Mouse (Mus musculus) hindbrain, postnatal 0 days (tissue): Measurements from ENCODE around the gene Pnkp. TPM values are rescaled to one million over a fixed set of nuclear protein-coding genes. Genes with fewer than 3 reads are reported as not detected.
A peak's percentile ranks its signal among the peaks of the same experiment; 100 is the strongest.

Experiments used
- ATAC-seq: fragments of 200-750 bp; cut with Nextera tagmentation; 2 replicates; pipeline ENCODE4 v1.8.0; 2017; ENCODE audit warnings: mild to moderate bottlenecking, moderate TSS enrichment, moderate library complexity
- DNase-seq: peaks from one replicate; pipeline ENCODE4 v3.0.0-alpha.2; 2015; ENCODE audit warnings: low spot score
- H3K27ac ChIP-seq: fragments of 300-500 bp; sonication (generic); 2 replicates; pipeline ENCODE4 v1.5.1; 2014; ENCODE audit warnings: mild to moderate bottlenecking
- H3K27me3 ChIP-seq: fragments of 300-500 bp; sonication (generic); 2 replicates; pipeline ENCODE4 v1.6.1; 2014; ENCODE audit warnings: low read length, mixed read lengths; ENCODE audit not compliant: insufficient read depth
- H3K36me3 ChIP-seq: fragments of 300-500 bp; sonication (generic); 2 replicates; pipeline ENCODE4 v1.6.1; 2014; ENCODE audit warnings: low read length, mixed read lengths; ENCODE audit not compliant: insufficient read depth
- H3K4me1 ChIP-seq: fragments of 300-500 bp; sonication (generic); 2 replicates; pipeline ENCODE4 v1.6.1; 2014; ENCODE audit warnings: antibody characterized with exemption, low read length, mixed read lengths; ENCODE audit not compliant: insufficient read depth
- H3K4me2 ChIP-seq: fragments of 300-500 bp; sonication (generic); 2 replicates; pipeline ENCODE4 v1.6.1; 2014; ENCODE audit warnings: low read depth, mild to moderate bottlenecking, low read length, moderate library complexity, mixed read lengths
- H3K4me3 ChIP-seq: fragments of 300-500 bp; sonication (generic); 2 replicates; pipeline ENCODE4 v1.5.1; 2014; ENCODE audit warnings: low read length
- H3K9ac ChIP-seq: fragments of 300-500 bp; sonication (generic); replicated peaks from 2 replicates; pipeline ENCODE4 v1.6.1; 2014; ENCODE audit warnings: mild to moderate bottlenecking, low read length, moderate library complexity, mixed read lengths
- H3K9me3 ChIP-seq: fragments of 300-500 bp; sonication (generic); 2 replicates; pipeline ENCODE4 v1.6.1; 2016; ENCODE audit warnings: low read length, mixed read lengths
- CTCF ChIP-seq: IDR thresholded peaks from 2 replicates; pipeline ENCODE4 v1.5.1; 2016; ENCODE audit warnings: antibody characterized with exemption, control low read depth, low read depth
- WGBS: fragments of 180-500 bp; shearing (Covaris S2); extraction: QIAGEN DNeasy Blood & Tissue Kit; methylation state at CpG from one replicate; pipeline ENCODE4 v1.1.7; 2014; 5-methylcytosine and 5-hydroxymethylcytosine counted together
- microRNA counts: library from miRNA; unstranded; fragments of <30 nt; microRNA quantifications from one replicate; lab custom pipeline; 2015
- microRNA-seq, 2 experiments: library from miRNA; unstranded; fragments of <30 nt; microRNA quantifications; one replicate each; pipeline ENCODE4; 2016
- polyA plus RNA-seq: library from polyadenylated mRNA; unstranded; fragments of >200 nt; fragmentation: Nextera tagmentation; extraction: Ambion mirVana; gene quantifications from 2 replicates; pipeline ENCODE4 v1.2.1, GENCODE M21; 2015
- total RNA-seq: library from RNA; depleted of rRNA; stranded (reverse); fragments of >200 nt; gene quantifications from 2 replicates; pipeline ENCODE4 v1.2.3, GENCODE M21; 2014; rRNA removed

The Pnkp gene
- total and polyA plus RNA-seq, 2 experiments from 2014 or later: 37.5 to 47.1 TPM

DNA sequence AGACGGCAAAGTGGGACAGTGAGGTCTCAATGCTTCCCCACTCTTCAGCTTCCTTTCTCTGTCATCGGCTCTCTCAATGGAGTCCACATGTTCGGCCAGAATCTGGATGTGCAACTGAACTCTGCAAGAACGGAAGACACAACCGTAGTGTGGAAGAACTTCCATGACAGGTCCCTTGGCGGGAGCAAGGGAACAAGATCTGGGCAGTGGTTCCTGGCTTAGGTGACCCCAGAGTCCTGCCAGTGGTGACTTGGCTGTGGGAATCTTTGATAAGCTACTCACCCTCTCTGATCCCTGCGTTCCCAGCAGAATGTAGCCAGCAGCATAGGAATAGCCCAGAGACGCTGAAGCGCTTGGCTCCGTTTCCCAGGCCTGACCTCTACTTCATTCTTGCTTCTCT, 39.6 kb downstream of the Pnkp start:
- no peak for TF ChIP-seq CTCF
- Histone ChIP-seq H3K9me3 (no peaks in the 10 kb centered on the region), H3K27ac (peak overlapping the region; percentile 88), H3K4me2 (peak overlapping the region; percentile 85), H3K36me3 (0 out of 2 replicates have a peak, but pooled peaks cover 15% of the 10 kb centered on the region), H3K9ac (peak overlapping the region; percentile 61), H3K4me1 (peaks cover 31% of the 10 kb centered on the region; the same call in 1 of the 2 replicates), H3K27me3 (no peaks in the 10 kb centered on the region), H3K4me3 (peak overlapping the region; percentile 70)
- ATAC-seq: no peak
- DNase-seq: no peak
- 15% methylated on average over 10 of the region's 10 CpGs for WGBS

DNA sequence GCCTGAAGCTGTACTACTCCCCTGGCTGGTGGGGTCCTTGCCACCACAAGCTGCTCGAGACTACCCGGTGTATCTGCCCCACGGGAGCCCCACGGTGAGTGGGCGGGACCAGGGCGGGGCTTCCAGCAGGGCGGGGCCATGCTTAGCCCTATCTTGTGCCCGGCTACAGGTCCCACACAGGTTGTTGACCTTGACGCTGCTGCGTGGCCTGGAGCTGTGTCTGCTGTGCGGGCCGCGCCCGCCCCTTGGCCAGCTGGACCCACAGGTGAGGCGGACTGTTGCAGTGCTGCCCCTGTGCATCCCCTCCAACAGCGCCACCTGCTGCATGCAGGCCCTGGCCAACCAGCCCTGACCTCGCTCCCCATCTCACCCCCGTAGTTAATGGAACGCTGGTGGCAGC, 41.7 kb downstream of the Pnkp start:
- peaks cover 25% of the 10 kb centered on the region; the same call in 1 of the 2 replicates for H3K4me1 ChIP-seq
- H3K4me3 ChIP-seq: no peak overlapping the region
- 0 out of 2 replicates have a peak overlapping the region, but pooled peaks have one; percentile 2 for H3K27ac ChIP-seq
- DNase-seq: no peak
- WGBS: 38% methylated on average over 19 of the region's 19 CpGs
- no peak overlapping the region for H3K9ac ChIP-seq
- peaks cover 31% of the 10 kb centered on the region for H3K36me3 ChIP-seq
- H3K4me2 ChIP-seq: no peak overlapping the region
- peak; percentile 64 for TF ChIP-seq CTCF
- H3K9me3 ChIP-seq: no peaks in the 10 kb centered on the region
- H3K27me3 ChIP-seq: no peaks in the 10 kb centered on the region
- no peak for ATAC-seq

DNA sequence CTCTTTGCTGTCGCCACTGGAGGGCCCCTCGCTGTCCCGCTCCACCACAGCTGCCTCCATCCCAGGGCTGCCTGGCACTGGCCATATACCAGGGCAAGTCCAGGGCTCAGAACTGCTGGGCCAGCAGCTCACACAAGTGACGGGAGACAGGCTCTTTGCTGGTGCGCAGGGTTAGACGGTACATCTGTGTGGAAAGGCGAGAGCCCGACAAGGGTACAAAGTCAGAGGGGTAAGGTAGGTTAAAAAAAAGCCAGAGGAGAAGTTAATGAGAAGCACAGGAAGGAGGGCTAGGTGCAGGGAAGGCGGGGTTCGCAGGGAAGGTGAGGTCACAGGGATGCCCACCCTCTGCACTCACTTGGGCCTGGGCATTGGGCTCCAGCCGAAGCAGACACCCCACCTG, 43.7 kb downstream of the Pnkp start:
- ATAC-seq (no peak), DNase-seq (no peak)
- Histone ChIP-seq H3K27me3 (no peaks in the 10 kb centered on the region), H3K9ac (no peak overlapping the region), H3K4me1 (peaks cover 18% of the 10 kb centered on the region; the same call in 1 of the 2 replicates), H3K27ac (no peak overlapping the region), H3K36me3 (peaks cover 51% of the 10 kb centered on the region), H3K4me3 (no peak overlapping the region), H3K4me2 (no peak overlapping the region), H3K9me3 (no peaks in the 10 kb centered on the region)
- 88% methylated on average over 11 of the region's 11 CpGs for WGBS
- TF ChIP-seq CTCF: no peak

DNA sequence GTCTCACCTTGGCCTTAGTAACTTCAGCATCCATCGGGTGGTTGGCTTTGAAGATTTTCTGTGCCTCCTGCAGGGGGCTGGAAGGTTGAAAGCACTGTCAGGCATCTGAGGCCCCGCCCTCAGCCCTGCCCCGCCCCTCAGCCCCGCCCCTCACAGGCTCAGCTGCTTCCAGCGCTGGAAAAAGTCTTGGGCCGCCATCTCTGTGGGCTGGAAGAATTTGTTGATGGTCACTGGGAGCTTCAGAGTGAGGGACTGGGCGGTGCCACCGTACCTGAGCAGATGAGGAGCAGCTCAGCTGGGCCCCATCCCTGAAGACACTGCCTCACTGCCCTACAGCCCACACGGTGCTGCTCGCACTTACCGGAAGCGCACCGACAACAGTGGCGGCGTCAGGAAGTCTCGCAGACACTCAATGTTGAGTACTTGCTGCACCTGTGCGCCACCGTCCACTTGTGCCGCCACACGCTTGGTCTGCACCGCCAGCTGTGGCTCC, 44.3 kb downstream of the Pnkp start:
- H3K4me2 ChIP-seq: peak overlapping the region; percentile 39
- H3K4me3 ChIP-seq: no peak overlapping the region
- H3K27ac ChIP-seq: peak overlapping the region; percentile 48
- no peak overlapping the region for H3K9ac ChIP-seq
- WGBS: 27% methylated on average over 21 of the region's 21 CpGs
- DNase-seq: peak; percentile 65
- peak; percentile 36; the same call in 1 of the 2 replicates for ATAC-seq
- TF ChIP-seq CTCF: peak; percentile 47
- no peaks in the 10 kb centered on the region for H3K27me3 ChIP-seq
- H3K4me1 ChIP-seq: peaks cover 18% of the 10 kb centered on the region; the same call in 1 of the 2 replicates
- no peaks in the 10 kb centered on the region for H3K9me3 ChIP-seq
- peaks cover 58% of the 10 kb centered on the region for H3K36me3 ChIP-seq

DNA sequence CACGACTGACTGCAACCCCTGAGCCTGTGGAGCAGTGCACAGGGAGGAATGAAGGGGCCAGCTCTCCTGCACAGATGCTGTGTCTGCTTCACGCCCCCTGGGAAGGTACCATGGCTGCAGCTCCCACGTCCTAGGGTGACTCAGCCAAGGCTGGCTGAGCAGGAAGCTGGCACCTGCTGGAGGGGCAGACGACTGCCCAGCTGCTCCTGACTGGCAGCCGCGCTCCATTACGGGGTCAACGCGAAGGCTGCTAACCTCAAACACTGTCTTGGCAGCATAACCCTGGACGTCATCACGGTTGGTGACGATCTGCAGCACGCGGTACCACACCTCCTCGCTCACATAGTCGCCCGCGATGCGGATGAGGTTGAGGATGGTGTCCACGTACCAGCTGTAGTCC, 48.5 kb downstream of the Pnkp start:
- Histone ChIP-seq H3K36me3 (peaks cover 84% of the 10 kb centered on the region), H3K27me3 (no peaks in the 10 kb centered on the region), H3K9ac (no peak overlapping the region), H3K27ac (no peak overlapping the region), H3K4me3 (no peak overlapping the region), H3K9me3 (no peaks in the 10 kb centered on the region), H3K4me2 (no peak overlapping the region), H3K4me1 (peaks cover 7% of the 10 kb centered on the region; the same call in 1 of the 2 replicates)
- TF ChIP-seq CTCF: no peak
- DNase-seq (no peak), ATAC-seq (no peak)
- WGBS: 84% methylated on average over 20 of the region's 20 CpGs

DNA sequence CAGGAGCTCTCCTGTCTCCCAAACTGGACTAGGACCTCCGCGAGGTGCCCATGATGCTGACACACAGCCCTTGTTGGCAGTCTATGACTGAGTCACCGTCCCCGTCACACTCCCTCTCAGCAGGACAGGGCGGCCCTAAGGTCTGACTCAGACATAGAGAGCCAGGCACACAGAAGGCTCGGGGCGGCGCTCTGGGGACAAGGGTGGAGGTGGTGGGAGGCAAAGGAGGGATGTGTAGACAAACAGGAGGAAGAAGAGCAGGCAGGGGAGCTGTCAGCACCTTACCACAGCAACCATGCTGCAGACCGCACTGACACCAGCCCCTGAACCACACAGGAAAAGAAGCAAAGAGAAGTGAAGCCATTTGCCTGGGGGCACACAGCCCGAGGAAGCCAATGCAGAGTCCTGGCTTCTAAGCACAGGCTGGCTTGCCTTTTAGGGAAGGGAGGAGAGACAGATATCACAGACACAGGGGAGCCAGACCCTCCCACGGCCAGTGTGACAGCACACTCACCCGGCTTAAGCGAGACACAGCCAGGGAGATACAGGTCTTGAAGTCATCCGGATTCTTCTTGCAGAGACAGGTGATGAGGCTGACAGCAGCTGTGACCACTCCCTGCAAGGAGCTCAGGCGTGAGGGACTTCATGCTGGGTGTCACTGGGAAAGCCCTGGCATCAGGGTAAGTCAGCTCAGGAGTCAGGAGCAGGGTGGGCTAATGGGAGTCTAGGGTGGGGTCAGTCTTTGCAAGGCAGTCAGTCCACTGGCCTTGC, 52.0 kb downstream of the Pnkp start:
- Histone ChIP-seq H3K27ac (no peak overlapping the region), H3K9me3 (no peaks in the 10 kb centered on the region), H3K27me3 (no peaks in the 10 kb centered on the region), H3K9ac (no peak overlapping the region), H3K36me3 (peaks cover 80% of the 10 kb centered on the region), H3K4me2 (no peak overlapping the region), H3K4me3 (no peak overlapping the region), H3K4me1 (no peaks in the 10 kb centered on the region)
- no peak for TF ChIP-seq CTCF
- ATAC-seq: no peak
- DNase-seq: no peak
- WGBS: 90% methylated on average over 15 of the region's 15 CpGs

MicroRNAs encoded within 50 kb of the gene (microRNA counts, 519-probe panel; counts per million panel counts)
- microRNA mmu-miR-707 (lab: Ali Mortazavi, UCI): not detected

Small RNA genes lying within 50 kb of the gene (microRNA-seq; reads per million reads assigned to microRNA genes)
- gene Mir707: 0 reads per million in 2 experiments

Other genes starting within 250 kb of the Pnkp start
- gene Myh14, start 186.3 kb upstream of the Pnkp start, total RNA-seq: 9.7 and 10.9 TPM in 2 replicates
- gene Myh14, start 186.3 kb upstream of the Pnkp start, polyA plus RNA-seq: 9.3 and 10.6 TPM in 2 replicates
- not detected in 2 replicates for gene Izumo2, start 148.4 kb upstream of the Pnkp start, total RNA-seq
- gene Izumo2, start 148.4 kb upstream of the Pnkp start, polyA plus RNA-seq: not detected in 2 replicates
- gene Vrk3, start 108.7 kb upstream of the Pnkp start, total RNA-seq: 22.3 and 25.3 TPM in 2 replicates
- gene Vrk3, start 108.7 kb upstream of the Pnkp start, polyA plus RNA-seq: 28.2 and 33.0 TPM in 2 replicates
- 0.84 and 1.8 TPM in 2 replicates for gene Zfp473, start 106.1 kb upstream of the Pnkp start, total RNA-seq
- gene Zfp473, start 106.1 kb upstream of the Pnkp start, polyA plus RNA-seq: 0.68 and 0.73 TPM in 2 replicates
- 67.0 and 69.0 TPM in 2 replicates for gene Nup62, start 41.1 kb upstream of the Pnkp start, total RNA-seq
- gene Nup62, start 41.1 kb upstream of the Pnkp start, polyA plus RNA-seq: 42.9 and 46.4 TPM in 2 replicates
- gene Il4i1, start 40.8 kb upstream of the Pnkp start, total RNA-seq: 0.47 and 0.68 TPM in 2 replicates
- 0.52 and 0.58 TPM in 2 replicates for gene Il4i1, start 40.8 kb upstream of the Pnkp start, polyA plus RNA-seq
- 10.1 and 15.8 TPM in 2 replicates for gene Atf5, start 40.5 kb upstream of the Pnkp start, total RNA-seq
- gene Atf5, start 40.5 kb upstream of the Pnkp start, polyA plus RNA-seq: 4.1 and 4.4 TPM in 2 replicates
- 136 and 156 TPM in 2 replicates for gene Akt1s1, start 8.1 kb upstream of the Pnkp start, total RNA-seq
- gene Akt1s1, start 8.1 kb upstream of the Pnkp start, polyA plus RNA-seq: 94.3 and 95.4 TPM in 2 replicates
- gene Tbc1d17, start 8.1 kb upstream of the Pnkp start, total RNA-seq: 53.7 and 98.5 TPM in 2 replicates
- gene Tbc1d17, start 8.1 kb upstream of the Pnkp start, polyA plus RNA-seq: 103 and 106 TPM in 2 replicates
- 524 and 597 TPM in 2 replicates for gene Ptov1, start 12.6 kb downstream of the Pnkp start, total RNA-seq
- gene Ptov1, start 12.6 kb downstream of the Pnkp start, polyA plus RNA-seq: 416 and 438 TPM in 2 replicates
- 193 and 194 TPM in 2 replicates for gene Med25, start 35.6 kb downstream of the Pnkp start, total RNA-seq
- 121 and 123 TPM in 2 replicates for gene Med25, start 35.6 kb downstream of the Pnkp start, polyA plus RNA-seq
- 27.8 and 29.8 TPM in 2 replicates for gene Fuz, start 38.9 kb downstream of the Pnkp start, total RNA-seq
- 14.5 and 14.9 TPM in 2 replicates for gene Fuz, start 38.9 kb downstream of the Pnkp start, polyA plus RNA-seq
- gene Ap2a1, start 72.4 kb downstream of the Pnkp start, total RNA-seq: 251 and 255 TPM in 2 replicates
- gene Ap2a1, start 72.4 kb downstream of the Pnkp start, polyA plus RNA-seq: 113 and 115 TPM in 2 replicates
- gene Tsks, start 86.1 kb downstream of the Pnkp start, total RNA-seq: not detected in 2 replicates
- 0.25 and 0.40 TPM in 2 replicates for gene Tsks, start 86.1 kb downstream of the Pnkp start, polyA plus RNA-seq
- 99.4 and 105 TPM in 2 replicates for gene Cpt1c, start 117.7 kb downstream of the Pnkp start, total RNA-seq
- 48.7 and 50.7 TPM in 2 replicates for gene Cpt1c, start 117.7 kb downstream of the Pnkp start, polyA plus RNA-seq
- 215 and 251 TPM in 2 replicates for gene Prmt1, start 129.4 kb downstream of the Pnkp start, total RNA-seq
- gene Prmt1, start 129.4 kb downstream of the Pnkp start, polyA plus RNA-seq: 470 and 531 TPM in 2 replicates
- gene Irf3, start 140.5 kb downstream of the Pnkp start, total RNA-seq: 42.2 and 48.6 TPM in 2 replicates
- gene Irf3, start 140.5 kb downstream of the Pnkp start, polyA plus RNA-seq: 31.5 and 33.7 TPM in 2 replicates
- 7.2 and 15.0 TPM in 2 replicates for gene Bcl2l12, start 141.6 kb downstream of the Pnkp start, total RNA-seq
- 13.0 and 13.6 TPM in 2 replicates for gene Bcl2l12, start 141.6 kb downstream of the Pnkp start, polyA plus RNA-seq
- gene Scaf1, start 159.2 kb downstream of the Pnkp start, total RNA-seq: 76.7 and 77.7 TPM in 2 replicates
- gene Scaf1, start 159.2 kb downstream of the Pnkp start, polyA plus RNA-seq: 40.7 and 45.6 TPM in 2 replicates
- gene Rras, start 160.8 kb downstream of the Pnkp start, total RNA-seq: 8.4 and 18.6 TPM in 2 replicates
- 15.8 and 16.9 TPM in 2 replicates for gene Rras, start 160.8 kb downstream of the Pnkp start, polyA plus RNA-seq
- gene Prr12, start 195.7 kb downstream of the Pnkp start, total RNA-seq: 14.0 and 18.1 TPM in 2 replicates
- gene Prr12, start 195.7 kb downstream of the Pnkp start, polyA plus RNA-seq: 7.5 and 9.2 TPM in 2 replicates
- 72.9 and 83.1 TPM in 2 replicates for gene Nosip, start 205.3 kb downstream of the Pnkp start, total RNA-seq
- gene Nosip, start 205.3 kb downstream of the Pnkp start, polyA plus RNA-seq: 64.5 and 67.4 TPM in 2 replicates
- gene Prrg2, start 205.5 kb downstream of the Pnkp start, total RNA-seq: 10.5 and 12.4 TPM in 2 replicates
- 15.3 and 17.2 TPM in 2 replicates for gene Prrg2, start 205.5 kb downstream of the Pnkp start, polyA plus RNA-seq
- gene Rcn3, start 235.1 kb downstream of the Pnkp start, total RNA-seq: 42.9 and 45.1 TPM in 2 replicates
- 39.3 and 42.0 TPM in 2 replicates for gene Rcn3, start 235.1 kb downstream of the Pnkp start, polyA plus RNA-seq
- gene Fcgrt, start 246.7 kb downstream of the Pnkp start, total RNA-seq: 32.9 and 43.6 TPM in 2 replicates
- 43.8 and 45.9 TPM in 2 replicates for gene Fcgrt, start 246.7 kb downstream of the Pnkp start, polyA plus RNA-seq